Mouse (Mus musculus) G1E (cell line): Measurements from ENCODE around the gene Ralgps1.

Experiments
- CTCF ChIP-seq: IDR thresholded peaks from 2 replicates; pipeline ENCODE4 v1.5.1; 2012; ENCODE audit warnings: low read depth, low read length, inconsistent platforms, mixed read lengths
- GATA1 ChIP-seq: IDR thresholded peaks from 2 replicates; pipeline ENCODE4 v1.6.1; 2012; ENCODE audit warnings: borderline replicate concordance, low read length, inconsistent platforms, mixed read lengths
- GATA2 ChIP-seq: IDR thresholded peaks from 2 replicates; pipeline ENCODE4 v1.6.1; 2012; ENCODE audit warnings: low read depth, low read length, inconsistent platforms, borderline replicate concordance
- POLR2AphosphoS5 ChIP-seq: IDR thresholded peaks from 2 replicates; pipeline ENCODE4 v1.6.1; 2012; ENCODE audit warnings: low read depth, low read length, inconsistent platforms; ENCODE audit not compliant: insufficient replicate concordance
- TAL1 ChIP-seq: conservative IDR thresholded peaks from 2 replicates; pipeline ENCODE4 v1.6.1; 2012; ENCODE audit warnings: low read depth, low read length, inconsistent platforms, mixed read lengths

DNA sequence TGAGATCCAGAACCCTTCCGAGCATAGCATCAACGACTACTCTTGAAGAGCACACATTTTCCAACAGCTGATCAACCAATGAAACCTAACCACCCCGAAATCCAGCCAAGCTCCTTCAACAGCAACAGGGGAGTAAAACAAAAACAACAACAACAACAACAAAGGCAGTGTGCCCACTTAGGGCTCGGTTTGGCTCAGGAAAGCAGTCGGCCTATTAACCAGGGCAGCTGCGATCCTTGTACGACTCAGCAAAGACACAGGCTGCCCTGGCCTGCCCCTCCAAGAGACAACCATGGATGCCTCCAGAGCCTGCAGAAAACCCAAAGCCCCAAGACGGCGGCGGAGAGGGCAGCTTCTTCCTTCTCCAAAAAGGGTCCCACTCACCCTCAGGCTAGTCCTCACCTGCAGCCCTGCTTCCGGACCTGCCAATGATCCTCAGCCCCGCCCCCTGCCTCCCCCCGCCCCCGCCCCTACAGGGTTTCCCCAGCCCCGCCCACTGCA, 960 bp downstream of the Ralgps1 start:
- TF ChIP-seq CTCF (no peak), GATA1 (no peak), TAL1 (no peak), POLR2AphosphoS5 (no peak), GATA2 (no peak)
